ENCODE assay signal across 30 mouse cellular contexts in genomic region chr16:73203542-73203941, GRCm38 (mm10).
DNase-seq lines count a peak whose midpoint lies in the region; ATAC-seq and TF ChIP-seq lines count a peak whose summit lies in the region.
"Had no signal": no experiment of that assay in that cellular context is flagged by ENCODE, and none has a peak within 500 bp of the region (broad histone marks: within the 10 kb centered on the region; RNA-seq: fewer than 3 reads in every experiment).

No protein-coding gene starts in this region.

- no peak overlapping the region for H3K9ac ChIP-seq in forebrain, postnatal 0 days
- H3K9ac ChIP-seq in forebrain, embryonic 12.5 days = no peak overlapping the region
- H3K9ac ChIP-seq: embryonic facial prominence, embryonic 13.5 days; heart, embryonic 12.5 days; heart, embryonic 15.5 days; hindbrain, embryonic 13.5 days; intestine, embryonic 15.5 days had no signal

- peak; percentile 85 for ATAC-seq in forebrain, postnatal 0 days
- no peak for ATAC-seq in forebrain, embryonic 12.5 days (ENCODE audit: low FRiP score)
- ATAC-seq: hindbrain, embryonic 16.5 days; intestine, embryonic 15.5 days; Patski had no signal

- H3K9me3 ChIP-seq in forebrain, postnatal 0 days (ENCODE audit: low read length) = no peaks in the 10 kb centered on the region
- H3K9me3 ChIP-seq in forebrain, embryonic 12.5 days = no peaks in the 10 kb centered on the region
- H3K9me3 ChIP-seq: embryonic facial prominence, embryonic 10.5 days; embryonic facial prominence, embryonic 13.5 days; heart, embryonic 12.5 days; heart, embryonic 15.5 days; hindbrain, embryonic 10.5 days; hindbrain, embryonic 13.5 days; intestine, embryonic 15.5 days had no signal

- WGBS in forebrain, postnatal 0 days = 68% methylated on average over 11 of the region's 11 CpGs
- whole genome bisulfite sequencing in forebrain, embryonic 12.5 days = 92% methylated on average over 11 of the region's 11 CpGs

- no peak overlapping the region for H3K4me2 ChIP-seq in forebrain, postnatal 0 days (ENCODE audit: low read depth)
- no peak overlapping the region for H3K4me2 ChIP-seq in forebrain, embryonic 12.5 days
- H3K4me2 ChIP-seq: embryonic facial prominence, embryonic 13.5 days; heart, embryonic 12.5 days; heart, embryonic 15.5 days; hindbrain, embryonic 13.5 days; intestine, embryonic 15.5 days had no signal

- H3K4me3 ChIP-seq in forebrain, postnatal 0 days (ENCODE audit: low read depth, low read length) = no peak overlapping the region
- no peak overlapping the region for H3K4me3 ChIP-seq in forebrain, embryonic 12.5 days (replicated peaks)
- H3K4me3 ChIP-seq: embryonic facial prominence, embryonic 10.5 days; embryonic facial prominence, embryonic 13.5 days; erythroblast, embryonic 14.5 days; heart, embryonic 12.5 days; heart, embryonic 15.5 days; hindbrain, embryonic 10.5 days; hindbrain, embryonic 13.5 days; intestine, embryonic 15.5 days had no signal

- intact Hi-C loops in left cerebral cortex, postnatal 4 days (cut with DNase I) = no loop called here

- TF ChIP-seq CTCF in forebrain, postnatal 0 days (IDR thresholded peaks at IDR 0.05; ENCODE audit: low read depth) = no peak
- TF ChIP-seq CTCF in brain, embryonic 14.5 days (IDR thresholded peaks at IDR 0.05; ENCODE audit: borderline replicate concordance, extremely low read depth, insufficient read depth, insufficient read length) = no peak

- H3K27me3 ChIP-seq in forebrain, postnatal 0 days (ENCODE audit: insufficient read depth, low read length) = no peaks in the 10 kb centered on the region
- no peaks in the 10 kb centered on the region for H3K27me3 ChIP-seq in forebrain, embryonic 12.5 days
- H3K27me3 ChIP-seq: CH12.LX; embryonic facial prominence, embryonic 13.5 days; heart, embryonic 12.5 days; heart, embryonic 15.5 days; hindbrain, embryonic 13.5 days; intestine, embryonic 15.5 days; Patski had no signal

- DNase-seq in cerebellum, postnatal 14 days = peak; percentile 26 to 31
- no peak for DNase-seq in cerebellum, postnatal 4 days (ENCODE audit: low spot score in 2 of 2)
- DNase-seq in forebrain, postnatal 0 days = peak; percentile 53
- peak; percentile 14 for DNase-seq in left cerebral cortex, postnatal 4 days
- DNase-seq in left cerebral cortex, adult 11 months (ENCODE audit: low spot score) = no peak
- peak; percentile 50 for DNase-seq in brain, embryonic 14.5 days (ENCODE audit: low read depth)
- DNase-seq: adrenal gland, postnatal 10 days; adrenal gland, postnatal 36 days; B cell, adult 2 months; cerebellum, adult 11-12 months; cerebellum, adult 8-10 months; cerebellum, postnatal 25 days; embryo, embryonic 11 days; gastrocnemius, postnatal 25 days; heart, adult 18-20 months; heart, postnatal 10 days; heart, postnatal 36 days had no signal

- H3K4me1 ChIP-seq in forebrain, postnatal 0 days (ENCODE audit: insufficient read depth) = no peaks in the 10 kb centered on the region
- H3K4me1 ChIP-seq in forebrain, embryonic 12.5 days = no peaks in the 10 kb centered on the region
- H3K4me1 ChIP-seq: embryonic facial prominence, embryonic 10.5 days; embryonic facial prominence, embryonic 13.5 days; heart, embryonic 12.5 days; heart, embryonic 15.5 days; hindbrain, embryonic 10.5 days; hindbrain, embryonic 13.5 days; intestine, embryonic 15.5 days had no signal

- H3K36me3 ChIP-seq in forebrain, postnatal 0 days (ENCODE audit: insufficient read depth) = no peaks in the 10 kb centered on the region
- H3K36me3 ChIP-seq in forebrain, embryonic 12.5 days (replicated peaks) = no peaks in the 10 kb centered on the region
- H3K36me3 ChIP-seq: embryonic facial prominence, embryonic 10.5 days; embryonic facial prominence, embryonic 13.5 days; G1E; heart, embryonic 12.5 days; heart, embryonic 15.5 days; hindbrain, embryonic 10.5 days; hindbrain, embryonic 13.5 days; intestine, embryonic 15.5 days had no signal

- no peak for TF ChIP-seq POLR2A in brain, embryonic 14.5 days (IDR thresholded peaks at IDR 0.05; ENCODE audit: borderline replicate concordance, extremely low read depth, insufficient read depth, insufficient read length, poor library complexity, severe bottlenecking)

- H3K27ac ChIP-seq in forebrain, postnatal 0 days (ENCODE audit: low read depth, low read length) = no peak overlapping the region
- H3K27ac ChIP-seq in forebrain, embryonic 12.5 days = no peak overlapping the region
- H3K27ac ChIP-seq: embryonic facial prominence, embryonic 10.5 days; embryonic facial prominence, embryonic 13.5 days; heart, embryonic 15.5 days; hindbrain, embryonic 10.5 days; hindbrain, embryonic 13.5 days; intestine, embryonic 15.5 days had no signal

Comparison
In these comparisons a context has a peak if more than half of its experiments do, and no peak if none do; other contexts are left out.
1. DNase-seq: peak in cerebellum, postnatal 14 days (2 of 2), forebrain, postnatal 0 days (single experiment), left cerebral cortex, postnatal 4 days (single experiment) and brain, embryonic 14.5 days (single experiment); none in cerebellum, postnatal 4 days (0 of 2) and left cerebral cortex, adult 11 months (single experiment).